Mouse (Mus musculus): ENCODE measurements at regions not wholly inside any gene's neighbourhood (a gene's known extent, or its start where the extent isn't known, plus 50 kb on each side); places are given as distances from the start of the nearest gene placed in this dataset.
A peak's percentile ranks its signal among the peaks of the same experiment; 100 is the strongest.

- no peaks in the 10 kb centered on the region for H3K9me3 ChIP-seq
- no peak overlapping the region for H3K4me2 ChIP-seq
- H3K4me3 ChIP-seq (replicated peaks) = no peak overlapping the region
- WGBS = 90% methylated on average over 5 of the region's 5 CpGs
- peaks cover 5% of the 10 kb centered on the region; the same call in 1 of the 2 replicates for H3K27me3 ChIP-seq
- ATAC-seq (ENCODE audit: low FRiP score) = no peak
- H3K4me1 ChIP-seq = no peaks in the 10 kb centered on the region
- no peak overlapping the region for H3K9ac ChIP-seq
- H3K27ac ChIP-seq = no peak overlapping the region
- H3K36me3 ChIP-seq (replicated peaks) = no peaks in the 10 kb centered on the region
Measured at GRCm38 (mm10) chr1:61152157-61152556, 174.4 kb downstream of the Icos start.

GRCm38 (mm10) chr1:61154216-61154615 lies 176.5 kb downstream of the Icos start:
- H3K9me3 ChIP-seq = no peaks in the 10 kb centered on the region
- no peak overlapping the region for H3K4me3 ChIP-seq (replicated peaks)
- no peak overlapping the region for H3K4me2 ChIP-seq
- no peak for ATAC-seq (ENCODE audit: low FRiP score)
- H3K4me1 ChIP-seq = no peaks in the 10 kb centered on the region
- H3K27me3 ChIP-seq = no peaks in the 10 kb centered on the region
- no peaks in the 10 kb centered on the region for H3K36me3 ChIP-seq (replicated peaks)
- 93% methylated on average over 3 of the region's 3 CpGs for WGBS
- no peak overlapping the region for H3K27ac ChIP-seq
- no peak overlapping the region for H3K9ac ChIP-seq

GRCm38 (mm10) chr1:61157271-61157670 lies 179.5 kb downstream of the Icos start:
- H3K4me2 ChIP-seq = no peak overlapping the region
- H3K27ac ChIP-seq = no peak overlapping the region
- 85% methylated on average over 4 of the region's 4 CpGs for WGBS
- H3K4me3 ChIP-seq (replicated peaks) = no peak overlapping the region
- H3K4me1 ChIP-seq = no peaks in the 10 kb centered on the region
- no peaks in the 10 kb centered on the region for H3K9me3 ChIP-seq
- ATAC-seq (ENCODE audit: low FRiP score) = no peak
- H3K9ac ChIP-seq = no peak overlapping the region
- H3K27me3 ChIP-seq = no peaks in the 10 kb centered on the region
- no peaks in the 10 kb centered on the region for H3K36me3 ChIP-seq (replicated peaks)

GRCm38 (mm10) chr1:61160505-61160904 lies 182.8 kb downstream of the Icos start:
- no peak for ATAC-seq (ENCODE audit: low FRiP score)
- Histone ChIP-seq H3K9ac (no peak overlapping the region), H3K27ac (no peak overlapping the region), H3K36me3 (replicated peaks) (no peaks in the 10 kb centered on the region), H3K4me3 (replicated peaks) (no peak overlapping the region), H3K9me3 (no peaks in the 10 kb centered on the region), H3K27me3 (no peaks in the 10 kb centered on the region), H3K4me1 (no peaks in the 10 kb centered on the region), H3K4me2 (no peak overlapping the region)
- 80% methylated on average over 3 of the region's 3 CpGs for WGBS

GRCm38 (mm10) chr1:61164271-61164670 lies 186.5 kb downstream of the Icos start:
- no peak overlapping the region for H3K4me2 ChIP-seq
- H3K4me1 ChIP-seq = no peaks in the 10 kb centered on the region
- H3K4me3 ChIP-seq (replicated peaks) = no peak overlapping the region
- 94% methylated on average over 2 of the region's 2 CpGs for WGBS
- no peak for ATAC-seq (ENCODE audit: low FRiP score)
- no peaks in the 10 kb centered on the region for H3K9me3 ChIP-seq
- no peaks in the 10 kb centered on the region for H3K27me3 ChIP-seq
- no peaks in the 10 kb centered on the region for H3K36me3 ChIP-seq (replicated peaks)
- no peak overlapping the region for H3K9ac ChIP-seq
- no peak overlapping the region for H3K27ac ChIP-seq

- Histone ChIP-seq H3K4me1 (no peaks in the 10 kb centered on the region), H3K4me3 (replicated peaks) (no peak overlapping the region), H3K4me2 (no peak overlapping the region), H3K27me3 (peaks cover 3% of the 10 kb centered on the region; the same call in 1 of the 2 replicates), H3K36me3 (replicated peaks) (no peaks in the 10 kb centered on the region), H3K9me3 (no peaks in the 10 kb centered on the region), H3K27ac (no peak overlapping the region), H3K9ac (no peak overlapping the region)
- ATAC-seq (ENCODE audit: low FRiP score) = no peak
- 76% methylated on average over 6 of the region's 6 CpGs for WGBS
Measured at GRCm38 (mm10) chr1:61171941-61172340, 194.2 kb downstream of the Icos start.

- Histone ChIP-seq H3K36me3 (replicated peaks) (no peaks in the 10 kb centered on the region), H3K4me3 (replicated peaks) (no peak overlapping the region), H3K4me1 (peaks cover 1% of the 10 kb centered on the region; the same call in 1 of the 2 replicates), H3K9me3 (no peaks in the 10 kb centered on the region), H3K27me3 (peaks cover 3% of the 10 kb centered on the region; the same call in 1 of the 2 replicates), H3K4me2 (no peak overlapping the region), H3K9ac (no peak overlapping the region), H3K27ac (no peak overlapping the region)
- no peak for ATAC-seq (ENCODE audit: low FRiP score)
- WGBS = 82% methylated on average over 6 of the region's 6 CpGs
Measured at GRCm38 (mm10) chr1:61172946-61173345, 195.2 kb downstream of the Icos start.

GRCm38 (mm10) chr1:61175239-61175638 lies 197.5 kb downstream of the Icos start:
- WGBS = 96% methylated on average over 2 of the region's 2 CpGs
- no peaks in the 10 kb centered on the region for H3K36me3 ChIP-seq (replicated peaks)
- H3K4me2 ChIP-seq = no peak overlapping the region
- no peak overlapping the region for H3K27ac ChIP-seq
- H3K27me3 ChIP-seq = peaks cover 3% of the 10 kb centered on the region; the same call in 1 of the 2 replicates
- ATAC-seq (ENCODE audit: low FRiP score) = no peak
- H3K9ac ChIP-seq = no peak overlapping the region
- no peak overlapping the region for H3K4me3 ChIP-seq (replicated peaks)
- no peaks in the 10 kb centered on the region for H3K9me3 ChIP-seq
- peaks cover 17% of the 10 kb centered on the region for H3K4me1 ChIP-seq

GRCm38 (mm10) chr1:61179461-61179860 lies 201.7 kb downstream of the Icos start:
- peaks cover 6% of the 10 kb centered on the region for H3K27me3 ChIP-seq
- peak overlapping the region; percentile 20 for H3K4me2 ChIP-seq
- peaks cover 31% of the 10 kb centered on the region for H3K4me1 ChIP-seq
- H3K36me3 ChIP-seq (replicated peaks) = no peaks in the 10 kb centered on the region
- peak overlapping the region; percentile 62 for H3K27ac ChIP-seq
- WGBS = 9% methylated on average over 9 of the region's 9 CpGs
- H3K9me3 ChIP-seq = no peaks in the 10 kb centered on the region
- ATAC-seq (ENCODE audit: low FRiP score) = peak; percentile 45; the same call in 1 of the 2 replicates
- H3K4me3 ChIP-seq (replicated peaks) = no peak overlapping the region
- no peak overlapping the region for H3K9ac ChIP-seq

- 0 out of 2 replicates have a peak overlapping the region, but pooled peaks have one; percentile 12 for H3K9ac ChIP-seq
- H3K4me1 ChIP-seq = peaks cover 31% of the 10 kb centered on the region
- WGBS = 27% methylated on average over 15 of the region's 15 CpGs
- H3K27me3 ChIP-seq = peaks cover 6% of the 10 kb centered on the region
- peak overlapping the region; percentile 26; the same call in 1 of the 2 replicates for H3K4me2 ChIP-seq
- H3K27ac ChIP-seq = peak overlapping the region; percentile 75
- H3K36me3 ChIP-seq (replicated peaks) = no peaks in the 10 kb centered on the region
- H3K9me3 ChIP-seq = no peaks in the 10 kb centered on the region
- H3K4me3 ChIP-seq (replicated peaks) = no peak overlapping the region
- peak; percentile 86 for ATAC-seq (ENCODE audit: low FRiP score)
Measured at GRCm38 (mm10) chr1:61181099-61181821, 203.5 kb downstream of the Icos start.

GRCm38 (mm10) chr1:61187381-61188100 lies 209.8 kb downstream of the Icos start:
- Histone ChIP-seq H3K9me3 (no peaks in the 10 kb centered on the region), H3K4me2 (no peak overlapping the region), H3K36me3 (replicated peaks) (no peaks in the 10 kb centered on the region), H3K9ac (no peak overlapping the region), H3K4me3 (replicated peaks) (no peak overlapping the region), H3K27ac (no peak overlapping the region), H3K4me1 (no peaks in the 10 kb centered on the region), H3K27me3 (peaks cover 6% of the 10 kb centered on the region)
- no peak for ATAC-seq (ENCODE audit: low FRiP score)
- WGBS = 86% methylated on average over 6 of the region's 6 CpGs

GRCm38 (mm10) chr1:61190921-61191320 lies 213.2 kb downstream of the Icos start:
- Histone ChIP-seq H3K4me1 (no peaks in the 10 kb centered on the region), H3K9ac (no peak overlapping the region), H3K9me3 (no peaks in the 10 kb centered on the region), H3K27me3 (no peaks in the 10 kb centered on the region), H3K4me2 (no peak overlapping the region), H3K4me3 (replicated peaks) (no peak overlapping the region), H3K27ac (no peak overlapping the region), H3K36me3 (replicated peaks) (no peaks in the 10 kb centered on the region)
- 87% methylated on average over 3 of the region's 3 CpGs for WGBS
- no peak for ATAC-seq (ENCODE audit: low FRiP score)
